Mouse (Mus musculus) c-Kit-positive CD71-positive TER-119-positive erythroid progenitor cells, embryonic 14.5 days (primary cell): Measurements from ENCODE around the gene Tspan11.

ENCODE experiments used
- DNase-seq: peaks from one replicate; pipeline ENCODE4 v3.0.0-alpha.2; 2013; ENCODE audit warnings: low spot score

Tspan11 gene

DNA sequence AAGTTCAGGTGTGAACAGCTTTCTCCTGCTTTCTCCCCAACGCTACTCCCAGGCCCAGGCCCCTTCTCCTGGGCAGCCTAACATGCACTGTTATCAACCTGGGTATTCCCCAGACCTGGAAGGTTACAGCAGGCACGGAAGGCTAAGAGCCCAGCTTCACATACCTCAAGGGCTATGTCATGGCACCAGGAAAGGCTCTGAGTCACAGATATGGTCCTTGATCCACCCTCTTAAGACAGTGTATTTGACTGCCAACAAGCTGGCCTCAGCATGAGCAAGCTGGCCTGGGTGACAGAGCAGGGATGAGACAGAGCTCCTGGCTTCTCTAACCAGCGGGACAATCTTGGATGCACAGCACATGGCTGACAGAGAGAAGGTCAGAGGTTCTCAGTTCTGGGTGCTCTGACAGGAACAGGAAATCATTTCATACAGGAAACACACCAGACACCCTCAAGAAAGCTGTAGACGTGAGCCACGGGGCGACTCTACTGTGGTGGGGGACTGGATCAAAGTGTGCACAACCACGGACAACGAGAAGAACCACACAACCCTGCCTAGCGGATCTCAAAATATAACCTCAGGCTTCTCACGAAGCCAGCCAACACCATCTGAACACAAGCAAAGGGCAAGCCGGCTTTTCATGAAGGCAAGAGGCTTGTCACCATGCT is 104.3 kb downstream of the Tspan11 start:
- no peak for DNase-seq

DNA sequence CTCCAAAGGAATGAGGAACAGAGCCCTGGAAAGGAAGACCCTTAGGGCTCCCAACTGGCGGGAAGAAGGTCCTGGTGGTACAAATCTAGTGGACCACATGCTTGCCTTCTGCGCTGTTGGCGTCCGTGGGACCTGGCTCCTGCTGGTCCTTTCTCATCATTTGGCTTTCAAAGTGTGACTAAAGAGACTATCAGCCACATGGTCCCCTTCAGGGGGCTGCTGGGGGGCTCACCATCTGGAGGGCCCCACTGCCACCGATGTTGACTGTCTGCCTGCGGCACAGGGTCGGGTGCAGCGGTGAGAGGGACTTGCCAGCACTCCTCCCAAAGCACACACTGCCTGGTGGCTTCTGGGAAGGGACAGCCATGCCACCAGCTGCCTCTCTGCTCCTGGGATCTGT is 105.6 kb downstream of the Tspan11 start:
- DNase-seq: no peak

DNA sequence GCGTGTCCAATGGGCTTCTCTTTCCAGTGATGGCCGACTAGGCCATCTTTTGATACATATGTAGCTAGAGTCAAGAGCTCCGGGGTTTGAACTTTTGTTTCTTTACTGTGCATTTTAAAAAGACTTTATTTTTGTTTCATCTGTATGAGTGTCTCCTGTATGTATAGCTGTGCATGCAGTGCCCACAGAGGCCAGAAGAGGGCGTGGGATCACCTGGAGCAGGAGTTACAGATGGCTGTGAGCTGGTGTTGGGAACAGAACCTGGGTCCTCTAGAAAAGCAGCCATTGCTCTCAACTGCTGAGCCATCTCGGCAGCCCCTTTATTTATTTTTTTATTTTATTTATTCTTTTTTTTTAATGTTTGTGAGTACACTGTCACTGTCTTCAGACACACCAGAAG is 109.5 kb downstream of the Tspan11 start:
- no peak for DNase-seq

DNA sequence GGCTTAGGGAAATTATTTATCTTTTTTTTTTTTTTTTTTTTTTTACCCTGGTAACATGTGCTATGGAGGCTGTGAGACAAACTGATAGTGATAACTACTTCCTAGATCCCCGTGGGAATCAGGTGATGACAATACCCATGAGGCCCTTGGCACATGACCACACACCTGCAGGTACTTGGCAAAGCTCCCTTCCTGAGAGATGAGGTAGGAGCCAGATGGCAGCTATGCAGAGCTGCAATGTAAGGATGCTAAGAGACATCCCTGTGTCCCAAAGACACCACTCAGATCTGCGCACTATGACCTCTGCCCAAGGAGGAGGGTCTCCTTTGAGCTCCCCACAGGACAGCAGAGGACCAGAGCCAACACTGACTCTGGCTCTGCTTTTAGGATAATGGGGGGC is 111.7 kb downstream of the Tspan11 start:
- DNase-seq: no peak

DNA sequence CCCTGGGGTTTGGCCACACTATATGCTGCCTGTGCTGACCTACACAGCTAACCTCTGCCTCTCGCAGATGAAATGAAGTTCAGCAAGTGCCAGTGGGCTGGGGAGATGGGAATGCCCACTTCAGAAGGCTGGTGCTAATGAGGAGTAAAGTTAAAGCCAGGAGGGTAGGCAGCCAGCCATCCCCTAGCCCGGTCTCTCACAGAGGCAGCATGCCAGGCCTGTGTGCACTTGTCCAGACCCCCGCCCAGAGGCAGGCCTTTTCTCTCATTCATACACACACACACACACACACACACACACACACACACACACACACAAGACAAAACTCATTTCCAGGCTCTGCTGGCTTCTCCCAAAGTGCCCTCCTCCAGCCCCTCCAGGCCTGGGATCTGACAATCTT is 113.4 kb downstream of the Tspan11 start:
- DNase-seq: no peak

DNA sequence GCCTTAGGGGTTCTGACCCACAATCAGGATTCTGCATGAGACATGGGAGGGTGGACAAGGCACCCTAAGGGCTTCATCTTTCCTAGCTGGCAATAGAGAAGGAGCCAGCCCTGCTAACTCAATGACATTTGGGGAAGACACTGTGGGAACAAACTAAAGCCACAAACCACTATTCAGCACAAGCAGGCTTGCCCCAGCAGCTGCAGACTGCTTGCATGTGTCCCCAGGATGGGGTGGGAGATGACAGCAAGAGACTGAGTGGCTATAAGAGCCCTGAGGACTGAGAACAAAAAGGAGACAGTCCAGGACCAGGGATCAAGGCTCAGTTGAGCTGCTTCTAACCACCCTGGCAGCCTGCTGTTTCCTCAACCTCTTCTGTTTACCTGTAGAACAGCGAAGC is 114.2 kb downstream of the Tspan11 start:
- no peak for DNase-seq

DNA sequence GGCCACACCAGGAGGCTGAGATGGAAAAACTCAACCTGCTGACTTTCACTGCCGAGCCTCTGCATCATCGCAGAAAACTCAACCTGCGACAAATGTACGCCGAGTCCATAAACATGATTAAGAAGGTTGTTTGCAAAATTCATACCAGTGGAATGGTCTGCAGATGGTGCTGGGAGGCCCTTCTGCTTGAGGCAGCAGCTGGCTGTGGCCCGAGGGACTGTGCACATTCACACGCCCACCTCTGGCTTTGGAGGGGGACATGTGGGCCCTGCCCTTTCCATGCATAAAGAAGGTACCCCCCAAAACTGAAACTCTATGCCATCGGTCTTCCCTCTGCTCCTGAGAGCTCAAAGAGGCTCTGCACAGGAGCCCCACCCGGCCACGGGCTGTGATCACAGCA is 114.7 kb downstream of the Tspan11 start:
- no peak for DNase-seq

DNA sequence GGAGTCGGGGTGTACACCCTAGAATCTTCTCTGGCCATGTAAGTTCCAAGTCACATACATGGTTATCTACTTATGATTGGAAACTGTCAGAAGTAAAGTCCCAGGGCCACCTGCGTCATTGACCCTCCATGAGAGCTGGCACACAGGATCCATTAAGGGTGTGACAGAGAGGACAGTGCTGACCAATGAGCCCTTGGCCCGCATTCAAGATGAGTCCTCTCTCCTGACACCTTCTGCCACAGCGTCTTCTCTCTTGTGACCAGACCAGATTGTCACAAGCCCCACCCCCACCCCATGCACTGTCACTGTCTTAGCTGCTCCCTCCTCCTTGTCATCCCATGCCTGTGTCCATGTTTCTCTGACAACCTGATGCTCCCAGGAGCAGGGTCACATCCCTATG is 115.3 kb downstream of the Tspan11 start:
- DNase-seq: no peak

DNA sequence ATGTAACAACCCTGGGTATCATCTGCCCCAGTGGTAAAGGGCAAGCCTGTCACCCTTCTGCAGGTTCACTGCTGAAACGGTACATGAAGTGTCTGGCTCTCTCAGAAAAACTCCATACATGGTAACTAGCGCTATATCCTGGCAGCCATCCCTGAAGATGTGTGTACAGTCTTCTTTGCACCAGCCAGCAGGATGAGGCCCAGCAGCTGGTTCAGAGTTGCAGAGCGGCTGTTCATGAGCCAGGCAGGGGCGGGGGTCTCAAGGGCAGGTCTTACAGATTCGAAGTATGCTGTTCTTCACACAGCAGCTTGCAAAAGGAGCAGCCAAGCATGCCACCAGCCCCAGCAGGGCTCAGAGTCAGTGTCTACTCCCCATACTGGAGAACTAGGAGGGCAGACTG is 116.2 kb downstream of the Tspan11 start:
- no peak for DNase-seq
